Mouse (Mus musculus): ENCODE measurements around the gene Naxd. TPM values are rescaled to one million over a fixed set of nuclear protein-coding genes. Genes with fewer than 3 reads are reported as not detected.
"Not testable (repeated sequence)": the region's sequence is repeated elsewhere in the genome, so short reads cannot be mapped to it uniquely, and the experiment has no call there.

Gene Naxd
- polyA plus RNA-seq, 1 experiment from 2014 or later = 132 TPM

GRCm38 (mm10) chr8:11466528-11466927 lies 30.8 kb upstream of the Naxd start:
- H3K9ac ChIP-seq (replicated peaks; ENCODE audit: low read length); H3K4me3 ChIP-seq (ENCODE audit: low read length); H3K9me3 ChIP-seq (ENCODE audit: low read length); H3K27me3 ChIP-seq (ENCODE audit: insufficient read depth, low read length); H3K36me3 ChIP-seq (ENCODE audit: insufficient read depth, low read length); ATAC-seq (ENCODE audit: low FRiP score, low TSS enrichment); H3K4me2 ChIP-seq (replicated peaks; ENCODE audit: low read depth, low read length): not testable (repeated sequence)
- peaks cover 32% of the 10 kb centered on the region for H3K4me1 ChIP-seq (ENCODE audit: insufficient read depth, low read length)
- peak overlapping the region; percentile 26; the same call in 1 of the 2 replicates for H3K27ac ChIP-seq (ENCODE audit: low read length)
- 90% methylated on average over 4 of the region's 5 CpGs for WGBS

- Histone ChIP-seq H3K27ac (ENCODE audit: low read length) (peak overlapping the region; percentile 96; the same call in 1 of the 2 replicates), H3K9me3 (ENCODE audit: low read length) (peaks cover 6% of the 10 kb centered on the region; the same call in 1 of the 2 replicates), H3K4me3 (ENCODE audit: low read length) (no peak overlapping the region), H3K9ac (replicated peaks; ENCODE audit: low read length) (no peak overlapping the region), H3K4me2 (replicated peaks; ENCODE audit: low read depth, low read length) (no peak overlapping the region), H3K4me1 (ENCODE audit: insufficient read depth, low read length) (peaks cover 36% of the 10 kb centered on the region), H3K27me3 (ENCODE audit: insufficient read depth, low read length) (no peaks in the 10 kb centered on the region), H3K36me3 (ENCODE audit: insufficient read depth, low read length) (peaks cover 9% of the 10 kb centered on the region)
- no peak for ATAC-seq (ENCODE audit: low FRiP score, low TSS enrichment)
- WGBS = 7% methylated on average over 3 of the region's 3 CpGs
Measured at GRCm38 (mm10) chr8:11469095-11469494, 28.2 kb upstream of the Naxd start.

GRCm38 (mm10) chr8:11470694-11471093 lies 26.6 kb upstream of the Naxd start:
- Histone ChIP-seq H3K27ac (ENCODE audit: low read length) (peak overlapping the region; percentile 96), H3K9me3 (ENCODE audit: low read length) (peaks cover 6% of the 10 kb centered on the region; the same call in 1 of the 2 replicates), H3K36me3 (ENCODE audit: insufficient read depth, low read length) (peaks cover 9% of the 10 kb centered on the region), H3K4me2 (replicated peaks; ENCODE audit: low read depth, low read length) (peak overlapping the region; percentile 23), H3K9ac (replicated peaks; ENCODE audit: low read length) (peak overlapping the region; percentile 39; the same call in 1 of the 2 replicates), H3K4me3 (ENCODE audit: low read length) (no peak overlapping the region), H3K4me1 (ENCODE audit: insufficient read depth, low read length) (peaks cover 41% of the 10 kb centered on the region), H3K27me3 (ENCODE audit: insufficient read depth, low read length) (no peaks in the 10 kb centered on the region)
- ATAC-seq (ENCODE audit: low FRiP score, low TSS enrichment) = no peak
- 67% methylated on average over 7 of the region's 7 CpGs for WGBS

GRCm38 (mm10) chr8:11471309-11471708 lies 26.0 kb upstream of the Naxd start:
- ATAC-seq (ENCODE audit: low FRiP score, low TSS enrichment) = peak; percentile 29; the same call in 1 of the 2 replicates
- Histone ChIP-seq H3K27ac (ENCODE audit: low read length) (peak overlapping the region; percentile 96), H3K9me3 (ENCODE audit: low read length) (peaks cover 6% of the 10 kb centered on the region; the same call in 1 of the 2 replicates), H3K9ac (replicated peaks; ENCODE audit: low read length) (peak overlapping the region; percentile 39; the same call in 1 of the 2 replicates), H3K36me3 (ENCODE audit: insufficient read depth, low read length) (peaks cover 9% of the 10 kb centered on the region), H3K4me1 (ENCODE audit: insufficient read depth, low read length) (peaks cover 46% of the 10 kb centered on the region), H3K27me3 (ENCODE audit: insufficient read depth, low read length) (no peaks in the 10 kb centered on the region), H3K4me3 (ENCODE audit: low read length) (no peak overlapping the region), H3K4me2 (replicated peaks; ENCODE audit: low read depth, low read length) (peak overlapping the region; percentile 23; the same call in 1 of the 2 replicates)
- WGBS = 39% methylated on average over 8 of the region's 8 CpGs

- Histone ChIP-seq H3K4me2 (replicated peaks; ENCODE audit: low read depth, low read length) (no peak overlapping the region), H3K4me3 (ENCODE audit: low read length) (no peak overlapping the region), H3K9me3 (ENCODE audit: low read length) (no peaks in the 10 kb centered on the region), H3K27ac (ENCODE audit: low read length) (peak overlapping the region; percentile 96), H3K36me3 (ENCODE audit: insufficient read depth, low read length) (no peaks in the 10 kb centered on the region), H3K4me1 (ENCODE audit: insufficient read depth, low read length) (peaks cover 50% of the 10 kb centered on the region), H3K9ac (replicated peaks; ENCODE audit: low read length) (no peak overlapping the region; the same call in 1 of the 2 replicates), H3K27me3 (ENCODE audit: insufficient read depth, low read length) (no peaks in the 10 kb centered on the region)
- WGBS = 14% methylated on average over 4 of the region's 4 CpGs
- peak; percentile 71 for ATAC-seq (ENCODE audit: low FRiP score, low TSS enrichment)
Measured at GRCm38 (mm10) chr8:11473072-11473471, 24.2 kb upstream of the Naxd start.

- Histone ChIP-seq H3K27me3 (ENCODE audit: insufficient read depth, low read length) (peaks cover 10% of the 10 kb centered on the region; the same call in 1 of the 2 replicates), H3K27ac (ENCODE audit: low read length) (no peak overlapping the region), H3K9ac (replicated peaks; ENCODE audit: low read length) (peak overlapping the region; percentile 30; the same call in 1 of the 2 replicates), H3K4me3 (ENCODE audit: low read length) (peak overlapping the region; percentile 13; the same call in 1 of the 2 replicates), H3K4me1 (ENCODE audit: insufficient read depth, low read length) (peaks cover 53% of the 10 kb centered on the region), H3K36me3 (ENCODE audit: insufficient read depth, low read length) (no peaks in the 10 kb centered on the region), H3K9me3 (ENCODE audit: low read length) (no peaks in the 10 kb centered on the region), H3K4me2 (replicated peaks; ENCODE audit: low read depth, low read length) (peak overlapping the region; percentile 97)
- no peak for ATAC-seq (ENCODE audit: low FRiP score, low TSS enrichment)
- WGBS = 17% methylated on average over 9 of the region's 10 CpGs
Measured at GRCm38 (mm10) chr8:11475397-11475796, 21.9 kb upstream of the Naxd start.

GRCm38 (mm10) chr8:11475876-11476275 lies 21.4 kb upstream of the Naxd start:
- Histone ChIP-seq H3K4me2 (replicated peaks; ENCODE audit: low read depth, low read length) (peak overlapping the region; percentile 97), H3K27me3 (ENCODE audit: insufficient read depth, low read length) (peaks cover 10% of the 10 kb centered on the region; the same call in 1 of the 2 replicates), H3K9me3 (ENCODE audit: low read length) (no peaks in the 10 kb centered on the region), H3K4me3 (ENCODE audit: low read length) (peak overlapping the region; percentile 71), H3K4me1 (ENCODE audit: insufficient read depth, low read length) (peaks cover 55% of the 10 kb centered on the region), H3K27ac (ENCODE audit: low read length) (0 out of 2 replicates have a peak overlapping the region, but pooled peaks have one; percentile 26), H3K9ac (replicated peaks; ENCODE audit: low read length) (no peak overlapping the region), H3K36me3 (ENCODE audit: insufficient read depth, low read length) (no peaks in the 10 kb centered on the region)
- WGBS = 10% methylated on average over 2 of the region's 2 CpGs
- ATAC-seq (ENCODE audit: low FRiP score, low TSS enrichment) = no peak

- peak; percentile 10; the same call in 1 of the 2 replicates for ATAC-seq (ENCODE audit: low FRiP score, low TSS enrichment)
- Histone ChIP-seq H3K4me2 (replicated peaks; ENCODE audit: low read depth, low read length) (peak overlapping the region; percentile 97), H3K36me3 (ENCODE audit: insufficient read depth, low read length) (no peaks in the 10 kb centered on the region), H3K9me3 (ENCODE audit: low read length) (no peaks in the 10 kb centered on the region), H3K27ac (ENCODE audit: low read length) (peak overlapping the region; percentile 81), H3K27me3 (ENCODE audit: insufficient read depth, low read length) (peaks cover 10% of the 10 kb centered on the region; the same call in 1 of the 2 replicates), H3K4me3 (ENCODE audit: low read length) (peak overlapping the region; percentile 71), H3K9ac (replicated peaks; ENCODE audit: low read length) (peak overlapping the region; percentile 76), H3K4me1 (ENCODE audit: insufficient read depth, low read length) (peaks cover 57% of the 10 kb centered on the region)
- 9% methylated on average over 24 of the region's 24 CpGs for WGBS
Measured at GRCm38 (mm10) chr8:11476338-11477177, 20.7 kb upstream of the Naxd start.

- peaks cover 63% of the 10 kb centered on the region for H3K4me1 ChIP-seq (ENCODE audit: insufficient read depth, low read length)
- H3K9ac ChIP-seq (replicated peaks; ENCODE audit: low read length) = peak overlapping the region; percentile 76
- H3K27ac ChIP-seq (ENCODE audit: low read length) = peak overlapping the region; percentile 81
- no peaks in the 10 kb centered on the region for H3K9me3 ChIP-seq (ENCODE audit: low read length)
- ATAC-seq (ENCODE audit: low FRiP score, low TSS enrichment) = no peak
- H3K4me2 ChIP-seq (replicated peaks; ENCODE audit: low read depth, low read length) = peak overlapping the region; percentile 97
- WGBS = 5% methylated on average over 9 of the region's 9 CpGs
- H3K27me3 ChIP-seq (ENCODE audit: insufficient read depth, low read length) = peaks cover 10% of the 10 kb centered on the region; the same call in 1 of the 2 replicates
- H3K4me3 ChIP-seq (ENCODE audit: low read length) = peak overlapping the region; percentile 71
- no peaks in the 10 kb centered on the region for H3K36me3 ChIP-seq (ENCODE audit: insufficient read depth, low read length)
Measured at GRCm38 (mm10) chr8:11477178-11477553, 20.1 kb upstream of the Naxd start.

All from kidney, embryonic 16.5 days (tissue).